In the genomic region with DNA sequence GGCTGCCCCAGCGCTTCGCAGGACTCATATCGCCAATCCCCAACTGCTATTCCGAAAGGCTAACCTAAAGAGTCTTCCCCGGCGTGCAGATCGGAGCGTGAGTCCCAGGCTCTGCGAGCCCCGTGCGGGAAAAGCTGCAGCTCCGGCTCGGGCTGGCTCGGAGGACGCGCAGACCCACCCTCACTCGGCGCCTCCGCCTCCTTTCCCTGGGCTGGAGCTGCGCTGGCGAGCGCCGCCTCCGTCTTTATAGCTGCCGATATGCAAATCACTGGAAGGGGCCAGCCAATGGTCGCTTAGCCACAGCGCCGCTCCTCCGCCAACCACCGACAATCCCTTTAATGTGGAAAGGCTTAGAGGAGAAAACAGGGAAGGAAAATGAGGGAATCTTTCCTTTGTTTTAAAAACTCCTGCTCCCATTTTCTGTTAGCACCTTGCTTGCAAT, we compare ENCODE assay signal across 8 mouse cellular contexts. TPM values are rescaled to one million over a fixed set of nuclear protein-coding genes. Genes with fewer than 3 reads are reported as not detected.
DNase-seq lines count a peak whose midpoint lies in the region; ATAC-seq and TF ChIP-seq lines count a peak whose summit lies in the region.

Gene Pcdh8, minus strand, starts transcription at position 219 of the 442 bp plus-strand sequence.

- TF ChIP-seq EP300 in liver, embryonic 14.5 days (IDR thresholded peaks at IDR 0.05; ENCODE audit: low read depth), result no peak

- ATAC-seq in forebrain, embryonic 16.5 days, result peak; percentile 92
- ATAC-seq in liver, embryonic 14.5 days (ENCODE audit: insufficient read depth), result no peak
- ATAC-seq in neural tube, embryonic 14.5 days (ENCODE audit: low read depth), result peak; percentile 94

- H3K27me3 ChIP-seq in E14TG2a.4 (ENCODE audit: insufficient read depth, low read length), result peaks cover 94% of the 10 kb centered on the region
- H3K27me3 ChIP-seq in forebrain, embryonic 16.5 days (replicated peaks; ENCODE audit: control insufficient read depth, insufficient read depth, low read length), result 0 out of 2 replicates have a peak, but pooled peaks cover 3% of the 10 kb centered on the region
- H3K27me3 ChIP-seq in liver, embryonic 14.5 days (ENCODE audit: control insufficient read depth, insufficient read depth, low read length), result peaks cover 82% of the 10 kb centered on the region
- peaks cover 23% of the 10 kb centered on the region for H3K27me3 ChIP-seq in neural tube, embryonic 14.5 days (ENCODE audit: control insufficient read depth, insufficient read depth, low read length)

- peak within 1 kb of the TSS; percentile 70 for H3K4me2 ChIP-seq in forebrain, embryonic 16.5 days (ENCODE audit: low read length)
- peak within 1 kb of the TSS; percentile 40 for H3K4me2 ChIP-seq in liver, embryonic 14.5 days (ENCODE audit: low read depth)
- peak within 1 kb of the TSS; percentile 85 for H3K4me2 ChIP-seq in neural tube, embryonic 14.5 days (ENCODE audit: low read depth, low read length)

- peaks cover 63% of the 10 kb centered on the region for H3K4me1 ChIP-seq in E14TG2a.4 (replicated peaks; ENCODE audit: low read depth, low read length)
- H3K4me1 ChIP-seq in forebrain, embryonic 16.5 days (replicated peaks; ENCODE audit: control insufficient read depth, insufficient read depth, low read length), result peaks cover 61% of the 10 kb centered on the region
- no peaks in the 10 kb centered on the region for H3K4me1 ChIP-seq in liver, embryonic 14.5 days (replicated peaks; ENCODE audit: control insufficient read depth in 2 of 2, insufficient read depth in 2 of 2, low read length in 1 of 2)
- peaks cover 17% of the 10 kb centered on the region for H3K4me1 ChIP-seq in neural tube, embryonic 14.5 days (ENCODE audit: control insufficient read depth, insufficient read depth, low read length)

- H3K9me3 ChIP-seq in E14TG2a.4 (ENCODE audit: low read length), result peaks cover 10% of the 10 kb centered on the region
- peaks cover 4% of the 10 kb centered on the region; the same call in 1 of the 2 replicates for H3K9me3 ChIP-seq in forebrain, embryonic 16.5 days (ENCODE audit: control insufficient read depth, low read length)
- no peaks in the 10 kb centered on the region for H3K9me3 ChIP-seq in liver, embryonic 14.5 days (ENCODE audit: control insufficient read depth, low read length)
- no peaks in the 10 kb centered on the region for H3K9me3 ChIP-seq in neural tube, embryonic 14.5 days (ENCODE audit: control insufficient read depth, low read length)

- peak; percentile 68 for DNase-seq in cerebellum, adult 11-12 months
- peak; percentile 4 for DNase-seq in heart, postnatal 25 days (ENCODE audit: low spot score)
- DNase-seq in layer of hippocampus, adult 11-12 months (ENCODE audit: low spot score), result peak; percentile 88
- DNase-seq in liver, embryonic 14.5 days (ENCODE audit: low read depth in 3 of 3, low spot score in 3 of 3), result no peak
- peak; percentile 14 to 41 for DNase-seq in thymus, postnatal 10 days (ENCODE audit: low spot score in 2 of 2)

- intact Hi-C loops in heart, postnatal 25 days (cut with DNase I), result loop anchor here (10.0 kb wide), 1 partner anchor 144 kb away; no protein-coding TSS in a partner anchor

- H3K27ac ChIP-seq in forebrain, embryonic 16.5 days (ENCODE audit: low read length), result peak within 1 kb of the TSS; percentile 95
- H3K27ac ChIP-seq in liver, embryonic 14.5 days, result no peak within 1 kb of the TSS
- peak within 1 kb of the TSS; percentile 86 for H3K27ac ChIP-seq in neural tube, embryonic 14.5 days (ENCODE audit: low read depth, low read length)

- TF ChIP-seq CTCF in E14TG2a.4 (conservative IDR thresholded peaks at IDR 0.05; ENCODE audit: low read length), result no peak
- no peak for TF ChIP-seq CTCF in liver, embryonic 14.5 days (IDR thresholded peaks at IDR 0.05; ENCODE audit: low read depth)

- under 1% methylated on average over 30 of the region's 30 CpGs for WGBS in forebrain, embryonic 16.5 days
- 1% methylated on average over 30 of the region's 30 CpGs for WGBS in liver, embryonic 14.5 days (ENCODE audit: insufficient replicate concordance)
- 0% methylated on average over 30 of the region's 30 CpGs for WGBS in neural tube, embryonic 14.5 days

- H3K4me3 ChIP-seq in E14TG2a.4 (replicated peaks; ENCODE audit: low read length), result peak within 1 kb of the TSS; percentile 76
- H3K4me3 ChIP-seq in forebrain, embryonic 16.5 days (replicated peaks; ENCODE audit: low read length), result peak within 1 kb of the TSS; percentile 76
- H3K4me3 ChIP-seq in liver, embryonic 14.5 days (ENCODE audit: insufficient read depth in 1 of 2, low read depth in 2 of 2, low read length in 2 of 2), result 0 out of 4 replicates have a peak within 1 kb of the TSS, but pooled peaks of 1 of the 2 experiments have one; percentile 5
- peak within 1 kb of the TSS; percentile 58 for H3K4me3 ChIP-seq in neural tube, embryonic 14.5 days (ENCODE audit: low read depth, low read length)

- peak within 1 kb of the TSS; percentile 83 for H3K9ac ChIP-seq in forebrain, embryonic 16.5 days (replicated peaks; ENCODE audit: low read depth, low read length)
- no peak within 1 kb of the TSS for H3K9ac ChIP-seq in liver, embryonic 14.5 days (replicated peaks)
- peak within 1 kb of the TSS; percentile 72 for H3K9ac ChIP-seq in neural tube, embryonic 14.5 days (replicated peaks; ENCODE audit: low read depth, low read length)

- H3K36me3 ChIP-seq in E14TG2a.4 (ENCODE audit: insufficient read depth, low read length), result no peaks in the 10 kb centered on the region
- H3K36me3 ChIP-seq in forebrain, embryonic 16.5 days (ENCODE audit: control insufficient read depth, insufficient read depth), result no peaks in the 10 kb centered on the region; the same call in 1 of the 2 replicates
- H3K36me3 ChIP-seq in liver, embryonic 14.5 days (replicated peaks; ENCODE audit: control insufficient read depth, insufficient read depth, low read depth), result no peaks in the 10 kb centered on the region
- H3K36me3 ChIP-seq in neural tube, embryonic 14.5 days (ENCODE audit: control insufficient read depth, insufficient read depth, low read length), result no peaks in the 10 kb centered on the region

RNA-seq across cellular contexts. Expression of gene Pcdh8, which starts in this region (rescaled TPM):
- 50.5 and 56.6 TPM in 2 replicates for polyA plus RNA-seq in forebrain, embryonic 16.5 days (2015; fragmentation: Nextera tagmentation; extraction: Ambion mirVana)
- total RNA-seq in heart, postnatal 25 days (2021), result not detected
- polyA plus RNA-seq in liver, embryonic 14.5 days (2012; rRNA removed), result 0.03 TPM in 1 of 2 replicates, not detected in the other
- polyA plus RNA-seq in liver, embryonic 14.5 days (2014; fragmentation: Nextera tagmentation; extraction: Ambion mirVana), result not detected in 2 replicates
- polyA plus RNA-seq in neural tube, embryonic 14.5 days (2014; fragmentation: Nextera tagmentation; extraction: Ambion mirVana), result 29.6 and 32.5 TPM in 2 replicates

Comparison
In these comparisons a context has a peak if more than half of its experiments do, and no peak if none do; other contexts are left out.
1. RNA of gene Pcdh8 (polyA plus RNA-seq): 50.5 to 56.6 TPM in forebrain, embryonic 16.5 days and 29.6 to 32.5 TPM in neural tube, embryonic 14.5 days; 0.03 TPM in liver, embryonic 14.5 days; every median in the first group is over 10 times any median in the second.
2. Peak in DNase-seq in heart, postnatal 25 days; RNA of the gene not detected or under 1 TPM.
3. DNase-seq: peak in cerebellum, adult 11-12 months (single experiment), layer of hippocampus, adult 11-12 months (single experiment) and thymus, postnatal 10 days (2 of 2); none in liver, embryonic 14.5 days (0 of 3).
4. Peak in every context shown above with its lines, with median percentiles within 50 percentile points of each other: H3K4me2 ChIP-seq.